30 mouse cellular contexts compared by ENCODE assay signal in genomic region chr2:20978726-20979125, GRCm38 (mm10).
"Had no signal": no experiment of that assay in that cellular context is flagged by ENCODE, and none has a peak within 500 bp of the region (broad histone marks: within the 10 kb centered on the region; RNA-seq: fewer than 3 reads in every experiment).

No protein-coding gene starts in this region.

- H3K4me3 ChIP-seq: heart, embryonic 12.5 days; heart, embryonic 13.5 days; heart, embryonic 15.5 days; hindbrain, embryonic 10.5 days; hindbrain, embryonic 12.5 days; hindbrain, embryonic 13.5 days; hindbrain, embryonic 15.5 days; intestine, embryonic 15.5 days; kidney, embryonic 15.5 days; layer of hippocampus, adult 2 months; left cerebral cortex, adult 2 months had no signal

- H3K4me1 ChIP-seq: heart, embryonic 12.5 days; heart, embryonic 13.5 days; heart, embryonic 15.5 days; hindbrain, embryonic 10.5 days; hindbrain, embryonic 12.5 days; hindbrain, embryonic 13.5 days; hindbrain, embryonic 15.5 days; intestine, embryonic 15.5 days; kidney, embryonic 15.5 days had no signal

- H3K27me3 ChIP-seq: heart, embryonic 12.5 days; heart, embryonic 13.5 days; heart, embryonic 15.5 days; hindbrain, embryonic 12.5 days; hindbrain, embryonic 13.5 days; hindbrain, embryonic 15.5 days; intestine, embryonic 15.5 days; kidney, embryonic 15.5 days had no signal

- H3K27ac ChIP-seq: heart, embryonic 13.5 days; heart, embryonic 15.5 days; hindbrain, embryonic 10.5 days; hindbrain, embryonic 12.5 days; hindbrain, embryonic 13.5 days; hindbrain, embryonic 14.5 days; hindbrain, embryonic 15.5 days; hindbrain, postnatal 0 days; intestine, embryonic 15.5 days; kidney, embryonic 15.5 days; kidney, postnatal 0 days; layer of hippocampus, adult 2 months; left cerebral cortex, adult 2 months had no signal

- H3K36me3 ChIP-seq: heart, embryonic 12.5 days; heart, embryonic 13.5 days; heart, embryonic 15.5 days; hindbrain, embryonic 10.5 days; hindbrain, embryonic 12.5 days; hindbrain, embryonic 13.5 days; hindbrain, embryonic 15.5 days; intestine, embryonic 15.5 days; kidney, embryonic 15.5 days had no signal

- DNase-seq: heart, postnatal 10 days; heart, postnatal 14 days; heart, postnatal 36 days; heart, postnatal 4 days; kidney, adult 11 months; kidney, adult 18-20 months; kidney, adult 2 months; kidney, adult 8-10 months; kidney, adult 9 months; kidney, postnatal 10 days; kidney, postnatal 14 days; kidney, postnatal 25 days; kidney, postnatal 36 days; kidney, postnatal 4 days; layer of hippocampus, adult 9-11 months; layer of hippocampus, postnatal 36 days had no signal

- H3K9me3 ChIP-seq: heart, embryonic 12.5 days; heart, embryonic 13.5 days; heart, embryonic 15.5 days; hindbrain, embryonic 10.5 days; hindbrain, embryonic 12.5 days; hindbrain, embryonic 13.5 days; hindbrain, embryonic 15.5 days; intestine, embryonic 15.5 days; kidney, embryonic 15.5 days had no signal
